Mouse (Mus musculus) small intestine, adult 2 months (tissue): Measurements from ENCODE around the gene Mesp1.

Experiments used
- CTCF ChIP-seq: fragments of 200-500 bp; IDR thresholded peaks from 2 replicates; pipeline ENCODE4 v1.5.1; 2012; ENCODE audit warnings: low read depth, mild to moderate bottlenecking, control low read depth, inconsistent platforms, low read length, moderate library complexity, mixed read lengths; ENCODE audit not compliant: insufficient replicate concordance, insufficient read length; ENCODE audit errors: extremely low read depth
- POLR2A ChIP-seq: fragments of 200-500 bp; IDR thresholded peaks from 2 replicates; pipeline ENCODE4 v1.6.1; 2012; ENCODE audit warnings: low read depth, mild to moderate bottlenecking, control low read depth, inconsistent platforms, low read length, moderate library complexity

GRCm38 (mm10) chr7:79758176-79758575, 35.4 kb downstream of the Mesp1 start:
- TF ChIP-seq CTCF, result no peak
- TF ChIP-seq POLR2A, result no peak
